Mouse (Mus musculus): ENCODE measurements at regions not wholly inside any gene's neighbourhood (a gene's known extent, or its start where the extent isn't known, plus 50 kb on each side); places are given as distances from the start of the nearest gene placed in this dataset.

GRCm38 (mm10) chr2:123473840-123474239 lies 615.9 kb upstream of the Sema6d start:
- no peak for DNase-seq (ENCODE audit: low spot score)

GRCm38 (mm10) chr2:123486681-123487080 lies 603.1 kb upstream of the Sema6d start:
- no peak for DNase-seq (ENCODE audit: low spot score)

GRCm38 (mm10) chr2:123506162-123506561 lies 583.6 kb upstream of the Sema6d start:
- DNase-seq (ENCODE audit: low spot score): no peak

DNA sequence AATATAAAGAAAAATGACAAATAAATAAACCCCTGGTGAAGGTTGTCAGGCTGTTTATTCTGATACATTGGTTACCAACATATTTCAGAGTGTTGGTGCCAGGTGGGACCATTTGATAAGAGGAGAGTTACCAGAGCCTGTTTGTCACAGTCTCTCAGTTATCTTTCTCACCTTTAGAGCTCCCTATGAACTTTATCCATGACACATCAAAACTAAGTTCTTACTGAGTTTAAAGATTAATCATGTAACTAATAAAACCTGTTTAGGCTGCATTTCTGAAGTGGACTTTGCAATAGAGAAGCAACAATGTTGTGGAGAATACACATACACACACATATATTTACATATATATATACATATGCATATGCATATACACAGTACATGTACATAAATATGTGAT lies 582.7 kb upstream of the Sema6d start:
- DNase-seq (ENCODE audit: low spot score): no peak

DNA sequence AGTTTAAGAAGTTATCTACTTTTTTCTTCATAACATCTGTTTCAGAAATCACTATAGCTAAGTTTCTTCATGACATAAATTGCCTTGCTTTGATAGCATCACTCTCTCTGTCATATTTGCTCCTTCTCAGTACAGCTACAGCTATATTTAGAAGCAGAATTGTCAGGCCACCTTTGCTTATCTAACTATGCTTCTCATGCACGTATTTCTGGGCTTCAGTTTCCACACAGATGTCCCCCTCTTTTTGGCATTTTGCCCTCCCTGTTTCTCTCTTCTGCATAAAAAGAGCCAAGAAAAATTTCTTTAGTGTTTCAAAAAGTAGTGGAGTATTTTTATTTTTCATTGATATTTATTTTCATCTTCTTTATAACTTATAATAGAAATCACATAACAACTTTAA lies 560.9 kb upstream of the Sema6d start:
- peak; percentile 8 for DNase-seq (ENCODE audit: low spot score)

- no peak for DNase-seq (ENCODE audit: low spot score)
Observed at GRCm38 (mm10) chr2:123532946-123533791, 556.6 kb upstream of the Sema6d start.

- no peak for DNase-seq (ENCODE audit: low spot score)
Observed at GRCm38 (mm10) chr2:123551249-123551850, 538.4 kb upstream of the Sema6d start.

GRCm38 (mm10) chr2:123558123-123558650 lies 531.6 kb upstream of the Sema6d start:
- DNase-seq (ENCODE audit: low spot score): no peak
